Mouse (Mus musculus): ENCODE data around the gene Nes. TPM values are rescaled to one million over a fixed set of nuclear protein-coding genes. Genes with fewer than 3 reads are reported as not detected.

The Nes gene
- polyA plus RNA-seq, 1 experiment from 2014 or later: 143 TPM

- H3K36me3 ChIP-seq: peaks cover 44% of the 10 kb centered on the region
- H3K9me3 ChIP-seq: no peaks in the 10 kb centered on the region
- peak overlapping the region; percentile 75 for H3K4me3 ChIP-seq
- no peaks in the 10 kb centered on the region for H3K27me3 ChIP-seq (ENCODE audit: insufficient read depth, poor library complexity, severe bottlenecking)
- peak overlapping the region; percentile 97 for H3K27ac ChIP-seq
- DNase-seq (ENCODE audit: low spot score): peak; percentile 43
- peaks cover 68% of the 10 kb centered on the region for H3K4me1 ChIP-seq (replicated peaks)
- WGBS: 16% methylated on average over 4 of the region's 4 CpGs
Measured at GRCm38 (mm10) chr3:87944838-87945600, 25.9 kb upstream of the Nes start.

- H3K4me3 ChIP-seq: peak overlapping the region; percentile 75
- peak; percentile 66 for DNase-seq (ENCODE audit: low spot score)
- peaks cover 35% of the 10 kb centered on the region for H3K36me3 ChIP-seq
- H3K27ac ChIP-seq: peak overlapping the region; percentile 97
- H3K27me3 ChIP-seq (ENCODE audit: insufficient read depth, poor library complexity, severe bottlenecking): no peaks in the 10 kb centered on the region
- H3K9me3 ChIP-seq: no peaks in the 10 kb centered on the region
- H3K4me1 ChIP-seq (replicated peaks): peaks cover 77% of the 10 kb centered on the region
- WGBS: 2% methylated on average over 12 of the region's 12 CpGs
Measured at GRCm38 (mm10) chr3:87945781-87946540, 24.9 kb upstream of the Nes start.

- peaks cover 82% of the 10 kb centered on the region for H3K4me1 ChIP-seq (replicated peaks)
Measured at GRCm38 (mm10) chr3:87946541-87946860, 24.4 kb upstream of the Nes start.

GRCm38 (mm10) chr3:87947056-87947810 is 23.6 kb upstream of the Nes start:
- peaks cover 32% of the 10 kb centered on the region for H3K36me3 ChIP-seq
- H3K9me3 ChIP-seq: no peaks in the 10 kb centered on the region
- H3K27me3 ChIP-seq (ENCODE audit: insufficient read depth, poor library complexity, severe bottlenecking): no peaks in the 10 kb centered on the region
- peak overlapping the region; percentile 75 for H3K4me3 ChIP-seq
- H3K4me1 ChIP-seq (replicated peaks): peaks cover 90% of the 10 kb centered on the region
- DNase-seq (ENCODE audit: low spot score): no peak
- WGBS: 1% methylated on average over 26 of the region's 26 CpGs
- H3K27ac ChIP-seq: peak overlapping the region; percentile 97

More at GRCm38 (mm10) chr3:87946541-87946860, 24.4 kb upstream of the Nes start:
- H3K27me3 ChIP-seq (ENCODE audit: insufficient read depth, poor library complexity, severe bottlenecking): no peaks in the 10 kb centered on the region
- DNase-seq (ENCODE audit: low spot score): no peak
- peak overlapping the region; percentile 97 for H3K27ac ChIP-seq
- peaks cover 32% of the 10 kb centered on the region for H3K36me3 ChIP-seq
- H3K9me3 ChIP-seq: no peaks in the 10 kb centered on the region
- WGBS: 9% methylated on average over 1 of the region's 1 CpGs
- peak overlapping the region; percentile 75 for H3K4me3 ChIP-seq

GRCm38 (mm10) chr3:87947811-87948199 is 23.1 kb upstream of the Nes start:
- under 1% methylated on average over 17 of the region's 17 CpGs for WGBS
- peak overlapping the region; percentile 97 for H3K27ac ChIP-seq
- DNase-seq (ENCODE audit: low spot score): peak; percentile 92
- peaks cover 95% of the 10 kb centered on the region for H3K4me1 ChIP-seq (replicated peaks)
- peaks cover 32% of the 10 kb centered on the region for H3K36me3 ChIP-seq
- H3K27me3 ChIP-seq (ENCODE audit: insufficient read depth, poor library complexity, severe bottlenecking): no peaks in the 10 kb centered on the region
- peak overlapping the region; percentile 75 for H3K4me3 ChIP-seq
- no peaks in the 10 kb centered on the region for H3K9me3 ChIP-seq

GRCm38 (mm10) chr3:87948378-87949265 is 22.3 kb upstream of the Nes start, which contains the start of gene Crabp2:
Gene Crabp2 (plus strand): TSS chr3:87948666.
- Histone ChIP-seq H3K36me3 (peaks cover 32% of the 10 kb centered on the region), H3K27me3 (ENCODE audit: insufficient read depth, poor library complexity, severe bottlenecking) (no peaks in the 10 kb centered on the region), H3K4me3 (peak within 1 kb of the TSS; percentile 75), H3K4me1 (replicated peaks) (peaks cover 100% of the 10 kb centered on the region), H3K27ac (peak within 1 kb of the TSS; percentile 97), H3K9me3 (no peaks in the 10 kb centered on the region)
- WGBS: under 1% methylated on average over 35 of the region's 35 CpGs
- DNase-seq (ENCODE audit: low spot score): peak; percentile 81

GRCm38 (mm10) chr3:87949266-87949954 is 21.5 kb upstream of the Nes start:
- Histone ChIP-seq H3K27me3 (ENCODE audit: insufficient read depth, poor library complexity, severe bottlenecking) (no peaks in the 10 kb centered on the region), H3K36me3 (peaks cover 33% of the 10 kb centered on the region), H3K9me3 (no peaks in the 10 kb centered on the region), H3K27ac (peak overlapping the region; percentile 97), H3K4me1 (replicated peaks) (peaks cover 93% of the 10 kb centered on the region), H3K4me3 (peak overlapping the region; percentile 75)
- peak; percentile 41 for DNase-seq (ENCODE audit: low spot score)
- under 1% methylated on average over 16 of the region's 16 CpGs for WGBS

- no peaks in the 10 kb centered on the region for H3K9me3 ChIP-seq
- WGBS: 2% methylated on average over 13 of the region's 13 CpGs
- H3K36me3 ChIP-seq: peaks cover 37% of the 10 kb centered on the region
- H3K27me3 ChIP-seq (ENCODE audit: insufficient read depth, poor library complexity, severe bottlenecking): no peaks in the 10 kb centered on the region
- H3K4me3 ChIP-seq: peak overlapping the region; percentile 75
- peak; percentile 71 for DNase-seq (ENCODE audit: low spot score)
- H3K27ac ChIP-seq: peak overlapping the region; percentile 97
- H3K4me1 ChIP-seq (replicated peaks): peaks cover 87% of the 10 kb centered on the region
Measured at GRCm38 (mm10) chr3:87949955-87950515, 20.8 kb upstream of the Nes start.

GRCm38 (mm10) chr3:87951946-87952345 is 18.9 kb upstream of the Nes start:
- peaks cover 40% of the 10 kb centered on the region for H3K36me3 ChIP-seq
- H3K4me3 ChIP-seq: peak overlapping the region; percentile 75
- peak overlapping the region; percentile 97 for H3K27ac ChIP-seq
- no peaks in the 10 kb centered on the region for H3K27me3 ChIP-seq (ENCODE audit: insufficient read depth, poor library complexity, severe bottlenecking)
- 15% methylated on average over 12 of the region's 12 CpGs for WGBS
- DNase-seq (ENCODE audit: low spot score): no peak
- peaks cover 74% of the 10 kb centered on the region for H3K4me1 ChIP-seq (replicated peaks)
- H3K9me3 ChIP-seq: no peaks in the 10 kb centered on the region

GRCm38 (mm10) chr3:87952440-87952839 is 18.4 kb upstream of the Nes start:
- peaks cover 40% of the 10 kb centered on the region for H3K36me3 ChIP-seq
- WGBS: 3% methylated on average over 5 of the region's 5 CpGs
- peak overlapping the region; percentile 97 for H3K27ac ChIP-seq
- H3K4me1 ChIP-seq (replicated peaks): peaks cover 72% of the 10 kb centered on the region
- H3K27me3 ChIP-seq (ENCODE audit: insufficient read depth, poor library complexity, severe bottlenecking): no peaks in the 10 kb centered on the region
- no peaks in the 10 kb centered on the region for H3K9me3 ChIP-seq
- DNase-seq (ENCODE audit: low spot score): peak; percentile 60
- H3K4me3 ChIP-seq: peak overlapping the region; percentile 75

GRCm38 (mm10) chr3:87958056-87958455 is 12.8 kb upstream of the Nes start:
- Histone ChIP-seq H3K9me3 (no peaks in the 10 kb centered on the region), H3K27ac (peak overlapping the region; percentile 94), H3K4me1 (replicated peaks) (peaks cover 57% of the 10 kb centered on the region), H3K27me3 (ENCODE audit: insufficient read depth, poor library complexity, severe bottlenecking) (no peaks in the 10 kb centered on the region), H3K36me3 (peaks cover 23% of the 10 kb centered on the region), H3K4me3 (peak overlapping the region; percentile 57; the same call in 1 of the 2 replicates)
- DNase-seq (ENCODE audit: low spot score): peak; percentile 74
- 0% methylated on average over 1 of the region's 1 CpGs for WGBS

Data from hindbrain, embryonic 10.5 days (tissue).